Mouse (Mus musculus) CD8-positive naive resting alpha-beta T cell, adult 2 months (primary cell): Measurements from ENCODE around the gene Gm37240.

Experiments
- DNase-seq, 2 experiments: peaks; one replicate each; pipeline ENCODE4 v3.0.0; 2022; ENCODE audit warnings: low read depth in 2 of 2, low spot score in 2 of 2

Gene Gm37240

DNA sequence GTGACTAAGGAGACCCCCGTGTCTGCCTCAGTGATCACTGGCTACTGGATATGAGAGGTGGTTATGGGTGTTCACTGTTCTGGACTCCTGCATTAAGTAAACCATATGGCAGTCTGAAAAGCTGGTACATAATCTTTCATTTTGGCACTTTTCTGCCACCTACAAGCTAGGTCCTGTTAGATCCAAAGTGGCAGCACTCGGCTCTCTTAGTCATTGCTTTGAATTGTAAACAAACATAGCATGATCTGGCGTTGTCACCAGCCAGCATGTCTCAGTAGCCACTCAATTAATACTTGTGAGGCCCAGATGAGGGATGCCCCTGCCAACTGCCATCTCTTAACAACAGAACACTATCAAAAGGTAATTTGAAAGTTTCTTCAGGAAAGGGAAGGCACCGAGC, 904.6 kb downstream of the Gm37240 start:
- no peak for DNase-seq

DNA sequence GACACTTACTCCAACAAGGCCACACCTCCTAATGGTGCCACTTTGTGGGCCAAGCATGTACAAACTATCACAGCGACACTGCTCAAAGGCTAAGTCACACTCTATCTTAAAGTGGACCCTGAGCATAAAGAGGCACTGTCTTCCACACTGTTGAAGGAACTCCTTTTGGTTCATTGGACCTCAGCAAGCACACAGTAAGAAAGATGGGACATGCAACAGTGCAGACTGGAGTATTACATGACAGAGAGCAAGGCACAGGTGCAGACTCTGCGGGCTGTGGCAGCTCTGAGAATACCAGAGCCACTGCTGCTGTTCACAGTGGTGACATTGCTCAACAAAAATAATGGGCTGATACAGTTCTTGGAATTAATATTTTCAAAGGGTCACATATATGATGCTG, 907.2 kb downstream of the Gm37240 start:
- no peak for DNase-seq

DNA sequence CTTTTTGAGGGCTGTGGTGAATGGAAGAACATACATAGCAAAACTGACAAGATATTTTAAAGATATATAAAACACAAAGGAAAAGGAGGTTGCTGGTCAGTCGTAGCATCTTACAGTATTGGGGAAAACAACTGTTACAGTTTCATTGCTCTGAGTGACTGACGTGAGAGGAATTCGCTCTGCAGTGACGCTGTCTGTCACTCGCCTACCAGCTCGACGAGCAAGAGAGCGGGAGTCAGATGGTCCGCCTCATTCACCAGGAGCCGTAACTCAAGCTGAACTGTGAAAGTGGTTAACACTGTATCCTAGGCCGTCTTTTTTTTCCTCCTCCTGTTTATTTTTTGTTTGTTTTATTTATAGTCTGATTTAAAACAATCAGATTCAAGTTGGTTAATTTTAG, 908.6 kb downstream of the Gm37240 start:
- no peak for DNase-seq

DNA sequence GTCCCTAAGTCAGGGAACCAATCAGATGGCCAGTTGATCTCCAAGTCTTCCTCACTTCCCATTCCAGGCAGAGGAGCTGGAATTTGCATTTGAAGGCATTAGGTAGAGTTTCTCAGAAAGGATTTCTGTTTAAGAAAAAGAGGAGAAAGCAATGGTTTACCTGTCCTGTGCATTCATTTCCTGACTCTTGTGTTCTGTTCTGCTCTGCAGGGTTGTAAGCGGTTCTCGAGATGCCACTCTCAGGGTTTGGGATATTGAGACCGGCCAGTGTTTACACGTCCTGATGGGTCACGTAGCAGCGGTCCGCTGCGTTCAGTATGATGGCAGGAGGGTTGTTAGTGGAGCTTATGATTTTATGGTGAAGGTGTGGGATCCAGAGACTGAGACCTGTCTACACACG, 913.1 kb downstream of the Gm37240 start:
- no peak for DNase-seq

DNA sequence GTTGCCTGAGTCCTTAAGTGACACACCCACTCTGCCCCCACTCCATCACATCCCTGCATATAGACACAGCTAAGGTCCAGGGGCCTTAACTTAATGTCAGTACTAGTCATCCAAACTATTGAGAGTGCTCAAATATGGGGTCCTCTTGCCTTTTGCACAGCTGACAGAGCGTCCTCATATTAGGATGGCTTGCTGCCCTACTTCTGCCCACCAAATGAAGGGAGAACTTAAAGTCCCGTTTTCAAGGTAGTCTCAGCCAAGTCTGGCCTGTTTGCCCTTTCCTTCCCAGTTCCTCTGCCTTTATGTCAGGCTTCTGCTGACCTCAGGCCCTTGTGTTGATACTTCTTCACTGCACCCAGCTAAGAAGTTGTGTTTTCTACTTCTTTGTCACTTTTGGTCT, 914.4 kb downstream of the Gm37240 start:
- no peak for DNase-seq

DNA sequence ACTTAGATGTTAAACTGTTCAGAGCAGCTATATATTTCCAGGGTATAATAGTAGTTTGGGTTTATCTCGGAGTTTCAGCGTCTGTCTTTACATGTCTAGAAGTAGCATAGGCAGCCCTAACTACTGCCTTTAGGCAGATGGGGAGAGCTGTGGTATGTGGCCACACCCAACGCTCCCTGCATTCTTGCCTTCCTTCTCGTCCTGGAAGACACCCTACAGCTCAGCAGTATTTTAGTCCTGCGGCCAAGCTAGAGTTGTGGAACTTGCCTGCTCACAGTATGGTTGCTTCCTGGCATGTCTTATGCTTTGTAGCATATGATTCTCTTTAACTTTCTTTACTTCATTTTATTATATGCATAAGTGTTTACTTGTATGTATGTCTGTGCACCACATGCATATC, 915.8 kb downstream of the Gm37240 start:
- DNase-seq, result no peak

DNA sequence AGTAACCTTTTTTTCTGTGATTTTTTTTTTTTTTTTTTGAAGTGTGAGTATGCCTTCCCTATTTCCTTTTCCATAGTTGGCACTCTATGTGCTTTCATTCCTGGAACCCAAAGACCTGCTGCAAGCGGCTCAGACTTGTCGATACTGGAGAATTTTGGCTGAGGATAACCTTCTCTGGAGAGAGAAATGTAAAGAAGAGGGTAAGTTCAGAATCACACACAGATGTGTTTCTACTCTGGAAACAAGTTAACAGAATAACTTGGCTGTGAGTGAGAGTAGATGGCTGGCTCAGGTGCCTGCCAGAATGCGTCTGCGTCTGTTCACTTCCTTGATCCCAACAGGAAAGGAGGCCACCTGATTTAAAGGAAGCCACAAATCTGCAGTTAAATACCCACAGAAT, 920.0 kb downstream of the Gm37240 start:
- no peak for DNase-seq

DNA sequence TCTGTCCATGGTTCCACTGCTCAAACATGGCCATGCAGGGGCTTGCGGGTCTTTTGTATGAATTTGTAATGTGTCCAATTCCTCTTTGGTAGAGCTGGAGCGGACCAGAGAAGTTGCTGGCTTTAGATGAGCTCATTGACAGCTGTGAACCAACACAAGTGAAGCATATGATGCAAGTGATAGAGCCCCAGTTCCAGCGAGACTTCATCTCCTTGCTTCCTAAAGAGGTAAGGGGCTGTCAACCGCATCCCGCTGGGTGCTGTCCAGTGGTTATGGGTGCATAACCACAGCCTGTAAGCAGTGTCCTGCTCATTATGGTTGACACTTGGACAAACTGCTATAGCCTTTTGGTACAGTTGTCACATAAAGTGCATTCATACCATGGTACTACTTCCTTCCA, 922.2 kb downstream of the Gm37240 start:
- DNase-seq, result no peak

DNA sequence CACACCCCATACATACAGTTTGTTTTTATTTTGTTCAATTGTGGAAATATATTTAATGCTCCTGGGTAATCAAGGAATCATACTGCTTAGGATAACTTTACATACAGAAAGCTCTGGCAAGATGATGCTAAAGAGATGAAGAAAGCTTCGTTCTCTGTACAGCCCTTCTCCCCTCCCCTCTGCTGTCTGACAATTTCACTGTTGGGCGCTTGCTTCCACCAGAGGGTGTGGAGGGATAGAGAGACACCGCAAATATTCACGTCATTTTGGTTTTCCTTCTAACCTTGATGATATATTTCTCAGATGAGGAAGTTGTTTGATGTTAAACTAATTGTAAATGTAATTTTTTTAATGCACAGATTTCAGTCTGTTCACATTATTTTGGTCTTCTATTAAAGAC, 931.5 kb downstream of the Gm37240 start:
- DNase-seq, result no peak

DNA sequence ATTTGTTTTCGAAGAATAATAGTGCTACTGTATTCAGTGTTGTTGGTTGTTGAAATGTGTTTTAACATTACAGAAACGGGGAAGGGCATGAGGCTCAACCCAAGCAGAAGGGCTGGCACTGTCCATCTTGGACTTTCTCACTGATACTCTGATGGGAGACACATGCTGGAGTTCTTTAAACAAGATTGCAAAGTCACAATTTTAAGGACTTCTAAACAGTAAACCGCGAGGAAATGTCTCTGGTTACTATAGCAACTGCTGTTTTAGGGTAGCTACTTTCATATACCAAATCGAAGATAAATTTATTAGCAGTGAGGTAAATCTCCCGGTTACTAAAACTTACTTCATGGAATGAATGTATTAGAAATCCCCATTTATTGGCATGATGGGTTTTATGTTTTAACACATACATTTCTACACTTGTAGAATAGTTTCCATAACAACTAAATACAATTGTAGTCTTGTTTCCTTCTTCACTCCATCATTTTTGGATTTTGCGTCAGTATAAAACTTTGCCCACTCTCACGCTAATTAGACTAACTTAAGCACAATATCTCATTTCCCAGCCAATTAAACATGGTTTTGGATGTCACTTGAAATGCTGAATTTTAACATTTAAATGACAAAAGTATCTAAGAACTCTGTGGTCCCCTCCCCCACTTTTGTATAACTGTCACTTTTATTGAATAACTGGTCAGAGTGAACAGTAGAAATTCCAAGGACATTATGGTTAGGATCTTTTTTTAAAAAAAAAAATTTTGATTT, 932.1 kb downstream of the Gm37240 start:
- no peak for DNase-seq

DNA sequence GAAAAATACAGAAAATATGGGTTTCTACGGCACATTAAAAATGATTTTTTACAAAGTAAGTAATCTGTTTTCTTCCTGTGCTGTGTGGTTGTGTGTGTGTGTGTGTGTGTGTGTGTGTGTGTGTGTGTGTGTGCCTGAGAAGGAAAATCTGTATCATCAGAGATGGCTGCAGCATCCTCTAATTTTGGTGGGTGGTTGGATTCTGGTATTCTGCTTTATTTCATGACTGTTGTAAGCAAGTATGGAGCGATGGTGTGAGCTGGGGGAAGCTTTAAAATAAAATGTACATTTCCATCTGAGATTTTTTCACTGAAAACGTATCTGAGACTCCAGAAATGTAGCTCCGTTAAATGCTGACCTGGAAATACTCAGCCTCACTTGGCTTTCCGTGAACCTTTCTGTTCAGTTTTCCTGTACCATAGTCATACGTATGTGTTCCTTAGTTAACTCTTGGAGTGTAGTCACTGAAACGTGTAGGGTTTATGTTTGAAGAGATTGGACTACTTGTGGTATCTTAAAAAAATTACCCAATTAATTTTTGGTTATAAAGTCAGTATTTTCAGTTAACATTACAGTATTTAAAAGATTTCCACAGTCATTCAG, 934.6 kb downstream of the Gm37240 start:
- no peak for DNase-seq

DNA sequence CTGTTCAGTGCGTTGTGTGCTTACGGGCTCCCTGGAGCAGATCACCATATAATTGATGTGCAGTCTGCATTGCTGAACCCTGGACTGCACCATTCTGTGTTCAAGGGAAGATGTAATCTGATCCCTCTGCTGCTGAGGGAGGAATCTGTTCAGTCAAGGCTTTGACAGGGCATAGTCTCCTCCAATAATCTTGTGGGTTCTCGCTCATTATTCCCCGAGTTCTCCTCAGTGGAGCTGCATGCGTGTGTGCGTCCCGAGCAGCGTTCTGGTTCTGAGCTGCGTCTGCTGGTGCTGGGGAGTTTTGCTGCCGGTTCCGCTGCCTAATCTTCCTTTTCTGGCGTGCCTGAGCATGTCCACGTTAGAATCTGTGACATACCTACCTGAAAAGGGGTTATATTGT, 935.2 kb downstream of the Gm37240 start:
- no peak for DNase-seq

DNA sequence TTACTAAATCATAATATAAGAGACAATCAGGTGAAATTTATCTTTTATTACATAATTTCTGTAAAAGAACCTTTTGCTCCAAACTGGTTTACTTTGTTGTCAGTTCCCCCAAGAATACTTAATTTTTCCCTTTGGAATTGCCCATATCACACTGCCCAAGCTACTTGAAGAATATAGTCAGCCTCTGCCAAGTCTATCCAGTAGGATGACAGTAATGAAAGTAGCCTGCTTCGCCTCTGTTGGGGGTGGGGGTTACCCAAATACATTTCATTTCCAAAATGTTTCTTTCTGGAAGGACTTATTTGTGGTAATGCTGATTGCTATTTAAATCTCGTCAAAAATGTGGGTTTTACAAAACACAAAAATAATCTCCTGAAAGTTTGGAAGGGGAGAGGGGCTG, 935.6 kb downstream of the Gm37240 start:
- DNase-seq, result no peak

DNA sequence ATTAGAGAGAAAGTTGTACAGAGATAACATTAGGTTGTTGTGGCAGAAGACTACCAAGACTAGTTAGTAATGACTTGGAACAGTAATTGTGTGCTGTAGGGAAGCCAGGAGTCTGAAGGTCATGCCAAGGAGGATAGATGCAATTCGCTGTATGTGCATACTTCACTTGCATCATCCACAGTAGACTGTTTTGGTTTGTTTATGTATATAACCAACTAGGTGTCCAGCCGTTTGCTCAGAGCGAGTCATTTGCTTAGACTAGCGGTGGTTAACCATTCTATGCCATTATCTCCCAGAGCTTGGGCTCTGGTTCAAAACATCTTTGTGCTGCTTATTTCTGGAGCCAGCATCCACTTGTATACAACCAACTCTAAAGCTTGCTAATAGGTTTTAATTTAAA, 937.9 kb downstream of the Gm37240 start:
- no peak for DNase-seq

DNA sequence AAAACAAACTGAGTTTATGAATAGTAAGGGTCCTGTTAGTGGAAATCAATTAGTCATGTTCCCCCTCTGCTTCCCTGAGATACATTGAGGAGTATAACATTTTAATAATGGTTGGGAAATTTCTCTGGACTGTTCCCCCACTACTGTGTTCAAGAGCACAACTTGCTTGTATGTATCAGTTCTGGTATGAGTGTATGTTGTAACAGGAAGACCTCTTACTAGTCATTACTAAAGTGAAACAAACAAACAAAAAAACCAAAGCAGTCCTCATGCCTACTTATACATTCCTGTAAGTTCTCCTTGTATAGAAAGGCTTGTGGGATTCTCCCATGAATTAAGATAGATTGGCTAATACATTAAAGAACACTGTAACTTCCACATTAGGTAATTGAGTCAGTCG, 940.9 kb downstream of the Gm37240 start:
- DNase-seq, result no peak

DNA sequence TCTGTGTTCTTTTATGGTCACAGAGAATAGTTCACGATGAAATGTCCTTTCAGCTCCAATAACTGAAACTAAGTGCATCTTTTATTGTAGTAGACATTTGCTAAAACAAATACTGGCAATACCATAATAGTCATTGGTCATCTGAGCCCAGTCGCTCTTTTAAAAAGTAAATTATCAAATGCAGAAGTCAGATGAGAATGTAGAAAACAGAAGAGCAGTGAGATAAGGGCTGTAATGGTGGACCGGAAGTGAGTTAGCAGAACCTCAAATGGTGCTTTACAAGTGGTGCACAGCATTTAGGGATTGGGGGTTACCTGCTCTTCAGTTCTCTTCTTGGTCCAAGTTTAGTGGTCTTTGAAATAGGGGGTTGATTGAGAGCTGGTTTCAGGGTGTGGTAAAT, 942.4 kb downstream of the Gm37240 start:
- DNase-seq, result no peak

DNA sequence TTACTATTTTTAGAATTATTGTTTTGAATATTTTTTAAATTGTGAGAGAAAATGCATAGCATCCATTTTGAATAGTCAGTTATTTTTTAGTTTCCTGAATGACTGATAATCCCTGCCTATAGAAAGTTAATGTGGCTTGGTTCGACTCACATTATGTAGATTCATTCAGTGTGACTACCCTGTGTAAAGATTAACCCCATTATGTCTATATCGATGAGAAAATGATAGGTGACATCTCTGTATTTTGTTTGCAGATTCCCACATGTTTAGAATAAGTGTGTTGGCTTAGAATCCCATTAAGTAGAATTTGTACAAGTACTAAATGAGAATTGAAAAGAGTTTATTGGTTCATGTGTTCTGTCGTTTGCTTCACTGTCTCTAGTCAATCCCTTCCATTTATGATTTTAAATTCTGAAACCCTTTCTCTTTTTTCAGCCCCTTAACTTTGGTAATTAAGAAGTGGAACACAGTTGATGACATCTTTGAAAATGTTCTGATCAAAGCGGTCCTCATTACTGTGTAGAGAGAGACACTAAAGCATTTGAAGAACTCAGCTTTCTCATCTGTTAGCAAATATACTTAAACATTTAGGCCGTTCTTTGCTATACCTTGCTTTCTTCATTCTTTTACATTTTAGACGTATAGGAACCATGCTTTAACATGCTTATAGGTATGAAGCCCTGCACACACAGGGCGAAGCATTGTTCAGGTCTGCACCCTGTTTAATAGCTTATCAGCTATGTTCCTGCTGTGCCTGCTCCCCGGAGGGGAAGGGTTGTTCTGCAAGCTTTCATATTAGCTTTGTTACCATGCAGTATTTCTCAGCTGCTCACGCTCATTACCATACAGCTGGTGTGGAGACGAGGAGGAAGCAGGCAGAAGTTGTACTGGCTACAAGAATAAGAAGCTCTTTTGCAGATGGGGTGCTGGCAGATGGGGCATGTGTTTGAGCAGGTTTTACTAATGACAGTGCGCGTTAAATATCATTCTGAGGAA, 949.7 kb downstream of the Gm37240 start:
- DNase-seq, result no peak

DNA sequence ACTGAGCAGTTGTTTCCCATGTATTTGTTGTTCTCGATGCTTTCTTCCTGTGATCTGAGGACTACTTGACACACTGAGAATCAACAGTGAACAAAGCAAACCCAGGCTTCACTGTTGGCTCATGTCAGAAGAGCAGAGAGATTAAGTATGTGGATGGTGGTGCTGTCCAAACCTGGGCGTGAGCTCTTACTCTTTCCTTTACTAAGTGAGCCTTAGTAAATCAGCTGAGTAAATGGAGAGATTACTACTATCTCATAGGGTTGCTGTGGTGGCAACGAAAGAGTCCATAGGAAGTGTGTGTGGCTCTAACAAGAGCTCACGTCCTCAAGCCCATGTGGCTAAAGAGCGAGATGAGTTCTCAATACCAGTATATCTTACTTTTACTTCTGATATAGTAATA, 950.4 kb downstream of the Gm37240 start:
- no peak for DNase-seq

DNA sequence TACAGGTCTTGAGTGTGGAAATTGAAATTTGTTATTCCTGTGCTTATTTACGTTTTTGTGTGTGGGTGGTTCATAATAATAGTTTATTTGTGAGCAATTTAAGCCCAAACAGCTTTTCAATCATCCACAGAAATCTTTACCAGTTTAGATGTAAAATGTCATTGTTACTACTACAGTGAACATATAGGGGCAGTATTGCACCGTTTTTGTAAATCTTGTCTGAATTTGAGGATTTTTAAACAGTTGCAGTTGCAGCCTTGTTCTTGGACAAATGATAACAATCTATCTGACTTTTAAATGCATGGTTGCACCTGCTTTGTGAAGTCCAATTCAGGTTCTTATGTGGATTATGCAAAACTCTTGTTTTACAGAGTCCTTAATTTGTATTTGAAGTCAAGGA, 951.1 kb downstream of the Gm37240 start:
- DNase-seq, result no peak

DNA sequence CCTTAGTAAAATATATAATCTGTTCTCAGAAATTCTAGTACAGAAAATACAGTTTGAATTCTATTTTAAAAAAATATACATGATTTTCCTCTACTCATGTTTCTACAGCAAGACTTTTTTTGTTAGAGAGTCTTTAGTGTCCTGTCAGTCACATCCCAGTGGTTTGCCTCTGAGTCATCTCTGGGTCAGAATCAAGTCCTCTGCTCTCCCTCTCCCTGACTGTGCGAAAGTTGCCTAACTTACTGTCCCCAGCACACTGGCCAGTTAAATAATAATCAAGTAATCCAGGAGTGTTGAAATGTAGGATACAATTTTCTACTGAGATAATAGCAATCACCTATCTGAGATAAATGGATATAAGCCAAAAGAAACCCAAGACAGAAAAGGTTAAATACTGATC, 951.6 kb downstream of the Gm37240 start:
- DNase-seq, result no peak

DNA sequence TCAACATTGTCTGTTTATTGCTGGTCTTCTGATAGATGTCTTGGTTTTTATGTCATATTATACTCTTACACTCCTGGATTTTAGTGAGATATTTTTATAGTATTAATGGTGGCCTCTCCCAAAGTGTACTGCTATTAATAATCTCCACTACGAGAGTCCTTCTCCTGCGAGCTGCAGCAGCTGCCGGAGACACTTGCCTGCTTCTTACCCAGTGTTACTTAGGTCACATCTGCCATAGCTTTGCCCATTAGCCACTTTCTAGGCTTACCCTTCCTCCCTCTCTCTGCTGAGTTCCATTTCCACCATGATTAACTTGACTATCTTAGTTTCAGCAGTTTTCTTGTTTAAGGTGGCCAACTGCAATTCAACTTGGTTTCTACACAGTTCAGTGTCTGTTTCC, 956.6 kb downstream of the Gm37240 start:
- no peak for DNase-seq

DNA sequence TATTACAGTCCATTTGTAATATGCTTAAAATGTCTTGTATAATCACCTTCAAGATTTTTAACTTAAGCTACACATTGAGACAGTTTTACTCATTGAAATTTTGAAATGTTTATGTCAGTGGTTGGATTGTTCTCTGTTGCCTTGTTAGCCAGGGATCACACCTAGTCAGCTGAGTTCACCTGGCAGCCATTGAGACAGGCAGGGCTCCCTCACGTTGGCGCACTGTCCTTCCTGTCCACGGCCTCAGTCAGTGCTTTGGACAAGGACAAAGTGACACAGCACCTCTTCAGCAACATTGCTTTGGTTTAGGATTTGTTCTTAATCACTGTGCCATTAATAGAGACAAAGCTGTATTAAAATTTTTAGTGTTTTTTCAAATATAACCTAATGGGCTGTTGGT, 958.1 kb downstream of the Gm37240 start:
- DNase-seq, result no peak
